Mouse (Mus musculus): ENCODE data around the gene Gm10521. TPM values are rescaled to one million over a fixed set of nuclear protein-coding genes. Genes with fewer than 3 reads are reported as not detected.

Gm10521 gene
- total RNA-seq, 2 experiments from 2014 or later, result 0.19 to 0.22 TPM

DNA sequence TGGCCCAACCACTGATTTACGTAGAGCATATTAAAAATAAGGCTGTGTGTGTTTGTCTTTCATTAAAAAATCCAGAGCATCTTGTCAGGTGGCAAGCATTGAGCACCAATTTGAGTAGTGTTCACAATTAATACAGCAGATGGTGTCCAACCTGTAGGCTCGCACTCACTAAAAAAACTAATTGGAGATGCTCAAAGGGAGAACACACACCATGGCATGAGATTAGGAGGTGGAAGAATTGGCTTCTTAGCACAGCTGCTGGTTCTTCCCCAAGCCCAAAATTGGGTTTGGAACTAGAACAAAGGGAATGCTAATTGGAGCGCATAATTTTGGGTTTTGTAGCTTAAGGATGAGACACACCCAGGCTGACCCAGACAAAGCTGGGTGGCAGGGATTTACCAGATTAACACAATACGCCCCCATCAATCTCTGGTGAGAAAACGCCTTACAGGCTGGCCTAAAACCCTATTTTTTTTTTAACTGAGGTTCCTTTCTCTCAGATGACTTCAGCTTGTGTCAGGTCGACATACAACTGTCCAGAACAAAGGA lies 51.1 kb downstream of the Gm10521 start:
- intact Hi-C loops (cut with DNase I), result no loop called here

More for the DNA sequence above, 51.1 kb downstream of the Gm10521 start:
- no peak for DNase-seq

Other genes with a start within 250 kb of the Gm10521 start
- gene Slamf7, start 242.6 kb upstream of the Gm10521 start, total RNA-seq (2021), result under 1 TPM; 0.28 to 0.38 TPM
- 1 to 10 TPM; 2.4 to 2.7 TPM for gene Cd48, start 213.7 kb upstream of the Gm10521 start, total RNA-seq (2021)
- gene Slamf1, start 128.5 kb upstream of the Gm10521 start, total RNA-seq (2021), result under 1 TPM; 0.57 to 0.58 TPM
- 1 to 10 TPM; 3.0 to 3.1 TPM for gene Cd84, start 56.0 kb upstream of the Gm10521 start, total RNA-seq (2021)
- gene Slamf6, start 21.9 kb downstream of the Gm10521 start, total RNA-seq (2021), result under 1 TPM; 0.27 to 0.31 TPM
- 1 to 10 TPM; 2.3 to 3.1 TPM for gene Vangl2, start 132.8 kb downstream of the Gm10521 start, total RNA-seq (2021)
- not detected for gene Nhlh1, start 161.9 kb downstream of the Gm10521 start, total RNA-seq (2021)
- 100 to 1,000 TPM; 112 to 113 TPM for gene Copa, start 186.9 kb downstream of the Gm10521 start, total RNA-seq (2021)
- 10 to 100 TPM; 45.5 to 50.1 TPM for gene Ncstn, start 187.1 kb downstream of the Gm10521 start, total RNA-seq (2021)
- 100 to 1,000 TPM; 125 to 136 TPM for gene Pex19, start 231.1 kb downstream of the Gm10521 start, total RNA-seq (2021)